9 mouse cellular contexts compared by ENCODE assay signal in the genomic region with DNA sequence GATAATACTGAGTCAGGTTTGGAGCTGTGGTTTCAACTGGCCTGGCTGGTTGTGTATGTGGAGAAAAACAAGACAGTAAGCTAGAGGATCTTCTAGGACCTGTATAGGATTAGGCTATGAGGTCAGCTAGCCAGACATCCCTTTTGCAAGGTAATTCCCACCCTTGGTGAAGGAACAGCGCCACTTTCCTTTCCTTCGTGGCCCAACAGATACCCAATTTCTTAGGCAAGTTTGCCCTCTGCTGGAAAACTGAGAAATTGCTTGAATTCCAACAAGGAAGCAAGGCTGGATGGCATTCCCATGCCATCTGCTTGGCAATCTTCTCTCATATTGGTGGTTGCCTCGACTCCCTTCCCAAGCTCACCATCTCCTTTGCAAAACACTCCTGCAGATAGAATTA.
DNase-seq lines count a peak whose midpoint lies in the region; ATAC-seq and TF ChIP-seq lines count a peak whose summit lies in the region.
"Had no signal": no experiment of that assay in that cellular context is flagged by ENCODE, and none has a peak within 500 bp of the region (broad histone marks: within the 10 kb centered on the region; RNA-seq: fewer than 3 reads in every experiment).

No protein-coding gene starts in this region.

- ATAC-seq in heart, postnatal 0 days (ENCODE audit: insufficient read depth, low read depth): no peak; the same call in 1 of the 2 replicates
- ATAC-seq in granulocyte monocyte progenitor cell, adult 5-6 weeks (replicated peaks; ENCODE audit: poor library complexity, severe bottlenecking): 0 out of 2 replicates have a peak, but pooled peaks have one; percentile 25
- 0 out of 2 replicates have a peak, but pooled peaks have one; percentile 20 for ATAC-seq in lung, postnatal 0 days

- no peak overlapping the region for H3K4me3 ChIP-seq in heart, postnatal 0 days (ENCODE audit: low read depth, low read length)
- H3K4me3 ChIP-seq in heart, embryonic 10.5 days: no peak overlapping the region
- no peak overlapping the region for H3K4me3 ChIP-seq in lung, postnatal 0 days (ENCODE audit: low read depth, low read length)
- H3K4me3 ChIP-seq: limb, embryonic 15.5 days had no signal

- H3K27ac ChIP-seq in heart, postnatal 0 days (ENCODE audit: low read depth): no peak overlapping the region
- no peak overlapping the region for H3K27ac ChIP-seq in heart, embryonic 10.5 days
- H3K27ac ChIP-seq in lung, postnatal 0 days (ENCODE audit: low read length): no peak overlapping the region
- H3K27ac ChIP-seq: limb, embryonic 15.5 days had no signal

- H3K9me3 ChIP-seq in heart, postnatal 0 days (replicated peaks; ENCODE audit: control insufficient read depth, low read length): no peaks in the 10 kb centered on the region
- no peaks in the 10 kb centered on the region for H3K9me3 ChIP-seq in heart, embryonic 10.5 days
- H3K9me3 ChIP-seq in lung, postnatal 0 days (ENCODE audit: low read length): no peaks in the 10 kb centered on the region
- H3K9me3 ChIP-seq: limb, embryonic 15.5 days had no signal

- H3K36me3 ChIP-seq in heart, postnatal 0 days (replicated peaks; ENCODE audit: control insufficient read depth, insufficient read depth, low read length): no peaks in the 10 kb centered on the region
- H3K36me3 ChIP-seq in heart, embryonic 10.5 days: no peaks in the 10 kb centered on the region
- no peaks in the 10 kb centered on the region for H3K36me3 ChIP-seq in lung, postnatal 0 days (ENCODE audit: insufficient read depth, low read length)
- H3K36me3 ChIP-seq: limb, embryonic 15.5 days had no signal

- H3K4me1 ChIP-seq in heart, postnatal 0 days (ENCODE audit: control insufficient read depth, insufficient read depth): peaks cover 7% of the 10 kb centered on the region
- peaks cover 13% of the 10 kb centered on the region for H3K4me1 ChIP-seq in heart, embryonic 10.5 days
- no peaks in the 10 kb centered on the region for H3K4me1 ChIP-seq in lung, postnatal 0 days (ENCODE audit: insufficient read depth, low read depth, low read length)

- no peak for DNase-seq in heart, postnatal 0 days (ENCODE audit: low spot score)
- DNase-seq in heart, embryonic 10.5 days (ENCODE audit: low spot score): no peak
- peak; percentile 87 for DNase-seq in cerebellum, adult 9-11 months
- DNase-seq in large intestine, adult 2 months (ENCODE audit: low read depth, low spot score): peak; percentile 64
- peak; percentile 63 for DNase-seq in lung, postnatal 0 days (ENCODE audit: low spot score)
- peak; percentile 52 for DNase-seq in right cerebral cortex, postnatal 14 days
- no peak for DNase-seq in spleen, postnatal 14 days (ENCODE audit: low spot score in 2 of 2)

- H3K9ac ChIP-seq in heart, postnatal 0 days (replicated peaks; ENCODE audit: low read depth, low read length): no peak overlapping the region
- H3K9ac ChIP-seq in lung, postnatal 0 days (replicated peaks; ENCODE audit: low read depth): no peak overlapping the region
- H3K9ac ChIP-seq: limb, embryonic 15.5 days had no signal

- peak; percentile 91 for TF ChIP-seq CTCF in heart, postnatal 0 days (IDR thresholded peaks at IDR 0.05; ENCODE audit: low read depth)
- peak; percentile 92 for TF ChIP-seq CTCF in lung, postnatal 0 days (IDR thresholded peaks at IDR 0.05)

- no peak for TF ChIP-seq EP300 in heart, postnatal 0 days (IDR thresholded peaks at IDR 0.05; ENCODE audit: low read depth)
- no peak for TF ChIP-seq EP300 in lung, postnatal 0 days (IDR thresholded peaks at IDR 0.05)

- H3K4me2 ChIP-seq in heart, postnatal 0 days (ENCODE audit: low read depth, low read length): no peak overlapping the region
- H3K4me2 ChIP-seq in lung, postnatal 0 days (replicated peaks; ENCODE audit: low read depth, low read length): no peak overlapping the region
- H3K4me2 ChIP-seq: limb, embryonic 15.5 days had no signal

- H3K27me3 ChIP-seq in heart, postnatal 0 days (ENCODE audit: control insufficient read depth, insufficient read depth, low read length): peaks cover 9% of the 10 kb centered on the region
- peaks cover 45% of the 10 kb centered on the region for H3K27me3 ChIP-seq in heart, embryonic 10.5 days (ENCODE audit: insufficient read depth, poor library complexity, severe bottlenecking)
- no peaks in the 10 kb centered on the region for H3K27me3 ChIP-seq in lung, postnatal 0 days (replicated peaks; ENCODE audit: insufficient read depth, low read length)

- WGBS in heart, postnatal 0 days: 8% methylated on average over 3 of the region's 3 CpGs
- WGBS in heart, embryonic 10.5 days: 11% methylated on average over 3 of the region's 3 CpGs
- 5% methylated on average over 3 of the region's 3 CpGs for WGBS in large intestine, adult 2 months
- 7% methylated on average over 3 of the region's 3 CpGs for WGBS in lung, postnatal 0 days

Comparison
In these comparisons a context has a peak if more than half of its experiments do, and no peak if none do; other contexts are left out.
1. DNase-seq: peak in cerebellum, adult 9-11 months (single experiment), large intestine, adult 2 months (single experiment), lung, postnatal 0 days (single experiment) and right cerebral cortex, postnatal 14 days (single experiment); none in heart, postnatal 0 days (single experiment), heart, embryonic 10.5 days (single experiment) and spleen, postnatal 14 days (0 of 2).